Mouse (Mus musculus): ENCODE measurements around the gene Anks6.

The Anks6 gene

GRCm38 (mm10) chr4:46988824-46989223, 68.4 kb downstream of the Anks6 start:
- no peak for DNase-seq

- no peak for DNase-seq
These were observed 69.0 kb downstream of the Anks6 start for GRCm38 (mm10) chr4:46988257-46988656.

- DNase-seq, result no peak
These were observed 69.4 kb downstream of the Anks6 start for GRCm38 (mm10) chr4:46987809-46988208.

GRCm38 (mm10) chr4:46986054-46986453, 71.2 kb downstream of the Anks6 start:
- no peak for DNase-seq

GRCm38 (mm10) chr4:46982912-46983311, 74.3 kb downstream of the Anks6 start:
- DNase-seq, result no peak

- no peak for DNase-seq
These were observed 75.1 kb downstream of the Anks6 start for GRCm38 (mm10) chr4:46982094-46982493.

- no peak for DNase-seq
These were observed 78.9 kb downstream of the Anks6 start for GRCm38 (mm10) chr4:46978371-46978770.

GRCm38 (mm10) chr4:46977161-46977560, 80.1 kb downstream of the Anks6 start:
- no peak for DNase-seq

- no peak for DNase-seq
These were observed 80.6 kb downstream of the Anks6 start for GRCm38 (mm10) chr4:46976671-46977071.

- DNase-seq, result no peak
These were observed 83.9 kb downstream of the Anks6 start for GRCm38 (mm10) chr4:46973322-46973721.

GRCm38 (mm10) chr4:46967981-46968380, 89.2 kb downstream of the Anks6 start:
- no peak for DNase-seq

- no peak for DNase-seq
These were observed 90.7 kb downstream of the Anks6 start for GRCm38 (mm10) chr4:46966551-46966950.
